Mouse (Mus musculus) cerebellum, adult 2 months (tissue): ENCODE results near the gene Zbtb7b. TPM values are rescaled to one million over a fixed set of nuclear protein-coding genes. Genes with fewer than 3 reads are reported as not detected.

Experiments used
- DNase-seq, 2 experiments: peaks; one replicate each; pipeline ENCODE4 v3.0.0; 2021
- H3K27ac ChIP-seq: fragments of 200-500 bp; 2 replicates; pipeline ENCODE4 v1.5.1; 2012; ENCODE audit warnings: low read length, control low read depth, inconsistent platforms; ENCODE audit not compliant: insufficient read depth
- H3K27me3 ChIP-seq: fragments of 200-500 bp; 2 replicates; pipeline ENCODE4 v1.6.1; 2012; ENCODE audit warnings: inconsistent platforms, mild to moderate bottlenecking, low read length, moderate library complexity; ENCODE audit not compliant: control insufficient read depth, insufficient read depth
- H3K4me1 ChIP-seq: fragments of 200-500 bp; 2 replicates; pipeline ENCODE4 v1.6.1; 2011; ENCODE audit warnings: low read length; ENCODE audit not compliant: control insufficient read depth, insufficient read depth
- H3K4me3 ChIP-seq: fragments of 200-500 bp; replicated peaks from 2 replicates; pipeline ENCODE3; 2011; ENCODE audit warnings: mild to moderate bottlenecking, low read depth, low read length, control low read depth; ENCODE audit not compliant: insufficient read depth
- CTCF ChIP-seq: fragments of 200-500 bp; IDR thresholded peaks from 2 replicates; pipeline ENCODE4 v1.5.1; 2011; ENCODE audit warnings: low read depth, mild to moderate bottlenecking, control low read depth, low read length, moderate library complexity, borderline replicate concordance; ENCODE audit not compliant: insufficient read depth
- POLR2A ChIP-seq: fragments of 200-500 bp; IDR thresholded peaks from 2 replicates; pipeline ENCODE4 v1.6.1; 2011; ENCODE audit warnings: low read length, control low read depth, borderline replicate concordance; ENCODE audit not compliant: insufficient read depth
- WGBS: fragments of 180-500 bp; shearing (Covaris S2); methylation state at CpG from one replicate; pipeline ENCODE4 v1.1.7; 2018; 5-methylcytosine and 5-hydroxymethylcytosine counted together
- polyA plus RNA-seq: library from polyadenylated mRNA; depleted of rRNA; stranded (reverse); fragments of >200 nt; gene quantifications from 2 replicates; pipeline ENCODE4 v1.2.3, GENCODE M21; 2012

Zbtb7b gene
- polyA plus RNA-seq, 1 experiment, result 43.3 TPM

DNA sequence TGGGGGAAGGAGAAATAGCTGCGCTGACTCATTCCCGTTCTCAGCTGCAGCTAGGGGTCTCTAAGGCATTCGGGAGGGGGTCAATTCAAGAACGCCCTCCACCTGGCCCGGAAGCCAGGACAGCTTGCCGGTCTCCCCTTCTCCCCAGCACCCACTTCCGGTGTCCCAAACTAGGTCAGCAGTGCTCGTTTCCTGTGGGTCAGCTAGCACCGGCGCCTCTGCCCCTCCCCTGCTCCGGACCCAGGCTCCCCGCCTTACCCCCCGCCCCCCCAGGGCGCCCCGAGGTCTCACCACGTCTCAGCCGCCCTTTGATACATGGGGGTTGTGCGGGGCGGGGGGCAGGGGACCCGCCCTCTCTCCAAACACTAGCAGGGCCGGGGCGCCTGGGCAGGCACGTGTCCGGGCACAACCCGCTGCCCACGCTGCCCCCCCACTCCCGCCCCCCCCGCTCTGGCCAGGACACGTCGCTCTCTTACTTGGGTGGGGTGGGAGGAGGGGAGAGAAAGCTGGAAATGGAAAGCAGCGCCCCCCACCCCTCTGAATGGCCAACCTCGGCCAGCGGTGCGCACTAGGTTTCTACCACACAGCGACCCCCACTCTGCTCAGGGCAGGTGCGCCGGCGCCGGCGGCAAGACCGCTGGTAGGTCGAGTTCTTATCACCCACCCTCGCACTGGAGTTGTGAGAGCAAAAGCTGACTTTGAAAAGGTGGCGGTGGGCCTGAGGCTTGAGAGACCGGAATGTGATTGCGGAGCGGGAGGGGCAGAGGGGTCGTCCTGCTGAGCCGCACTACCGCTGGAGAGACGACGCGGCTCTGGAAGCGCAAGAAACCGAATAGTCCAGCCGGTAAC is 2.7 kb downstream of the Zbtb7b start:
- WGBS, result 1% methylated on average over 56 of the region's 56 CpGs
- H3K27ac ChIP-seq, result peak overlapping the region; percentile 93
- peak overlapping the region; percentile 98 for H3K4me3 ChIP-seq
- H3K4me1 ChIP-seq, result peaks cover 26% of the 10 kb centered on the region
- TF ChIP-seq POLR2A (no peak), CTCF (no peak)
- no peaks in the 10 kb centered on the region for H3K27me3 ChIP-seq
- peak; percentile 71 to 73 for DNase-seq

DNA sequence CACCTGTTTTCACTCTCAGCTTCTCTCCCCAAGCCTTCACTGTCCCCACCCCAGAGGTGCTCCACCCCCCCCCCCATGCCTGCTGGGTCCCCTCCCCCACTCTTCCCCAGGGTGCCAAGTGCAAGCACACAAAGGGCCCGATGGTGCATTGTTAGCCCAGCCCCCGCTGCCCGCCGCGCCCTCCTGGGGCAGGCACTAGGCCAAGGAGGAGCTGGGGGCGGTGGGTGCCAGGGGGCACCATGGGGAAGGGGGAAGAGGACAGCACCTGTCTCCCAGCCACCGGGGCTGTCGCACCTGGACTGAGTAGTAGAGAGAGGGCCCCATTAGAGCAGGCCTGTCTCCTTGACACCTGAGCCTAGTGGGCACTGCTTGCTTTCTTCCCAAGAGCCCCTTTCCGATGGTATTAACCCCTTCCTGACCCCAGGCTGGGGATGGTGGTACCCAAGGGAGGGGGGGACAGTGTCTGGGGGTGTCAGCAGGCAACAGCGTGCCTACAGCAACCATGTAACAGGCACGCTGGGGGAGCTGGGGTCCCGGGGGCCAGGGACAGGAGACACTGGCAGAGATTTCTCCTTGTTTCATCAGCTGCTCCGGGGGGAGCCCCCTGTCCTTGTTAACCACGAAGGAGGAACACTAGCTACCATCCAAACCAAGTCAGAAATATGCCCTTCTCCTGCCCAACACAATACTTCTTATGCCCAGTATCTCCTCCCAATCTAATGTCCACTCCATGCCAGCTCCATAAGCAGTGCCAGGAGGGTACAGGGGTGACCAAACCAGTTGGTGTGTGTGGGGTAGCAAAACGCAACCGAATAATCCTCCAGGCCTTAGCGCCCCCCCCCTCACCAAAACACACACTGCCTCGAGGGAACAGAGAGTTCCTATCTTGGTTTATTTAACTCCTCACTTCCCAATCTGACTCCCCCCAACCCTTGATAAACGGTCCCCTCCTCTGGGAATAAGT is 3.6 kb downstream of the Zbtb7b start:
- whole genome bisulfite sequencing, result 5% methylated on average over 19 of the region's 19 CpGs
- no peak for TF ChIP-seq CTCF
- TF ChIP-seq POLR2A, result no peak

DNA sequence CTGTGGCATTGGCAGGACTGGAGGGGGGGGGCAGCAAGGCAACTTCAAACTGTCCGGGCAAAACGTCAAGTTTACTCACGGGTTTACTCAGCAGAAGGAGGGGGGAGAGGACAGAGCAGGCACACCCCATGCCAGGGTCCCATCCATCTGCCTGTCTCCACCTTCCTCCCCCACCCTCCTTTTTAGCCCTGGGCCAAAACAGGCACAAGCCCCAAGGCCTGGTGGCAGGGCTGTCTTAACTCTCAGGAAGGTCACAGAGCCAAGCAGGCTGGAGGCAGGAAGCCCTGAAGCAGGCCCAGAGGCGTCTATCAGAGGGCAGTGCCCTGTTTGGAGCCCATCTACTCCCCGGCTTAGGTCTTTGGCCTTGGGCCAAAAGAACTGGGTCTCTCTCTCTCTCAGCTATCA is 4.5 kb downstream of the Zbtb7b start:
- H3K27ac ChIP-seq, result peak overlapping the region; percentile 24; the same call in 1 of the 2 replicates
- H3K4me1 ChIP-seq, result peaks cover 26% of the 10 kb centered on the region
- peak; percentile 51 to 53 for DNase-seq
- no peak overlapping the region for H3K4me3 ChIP-seq
- 0% methylated on average over 5 of the region's 5 CpGs for WGBS
- no peaks in the 10 kb centered on the region for H3K27me3 ChIP-seq
- TF ChIP-seq CTCF (no peak), POLR2A (no peak)

More for the DNA sequence above, 3.6 kb downstream of the Zbtb7b start:
- peak; percentile 42 to 47 for DNase-seq
- Histone ChIP-seq H3K4me1 (peaks cover 26% of the 10 kb centered on the region), H3K27me3 (no peaks in the 10 kb centered on the region), H3K27ac (peak overlapping the region; percentile 70), H3K4me3 (peak overlapping the region; percentile 98)

DNA sequence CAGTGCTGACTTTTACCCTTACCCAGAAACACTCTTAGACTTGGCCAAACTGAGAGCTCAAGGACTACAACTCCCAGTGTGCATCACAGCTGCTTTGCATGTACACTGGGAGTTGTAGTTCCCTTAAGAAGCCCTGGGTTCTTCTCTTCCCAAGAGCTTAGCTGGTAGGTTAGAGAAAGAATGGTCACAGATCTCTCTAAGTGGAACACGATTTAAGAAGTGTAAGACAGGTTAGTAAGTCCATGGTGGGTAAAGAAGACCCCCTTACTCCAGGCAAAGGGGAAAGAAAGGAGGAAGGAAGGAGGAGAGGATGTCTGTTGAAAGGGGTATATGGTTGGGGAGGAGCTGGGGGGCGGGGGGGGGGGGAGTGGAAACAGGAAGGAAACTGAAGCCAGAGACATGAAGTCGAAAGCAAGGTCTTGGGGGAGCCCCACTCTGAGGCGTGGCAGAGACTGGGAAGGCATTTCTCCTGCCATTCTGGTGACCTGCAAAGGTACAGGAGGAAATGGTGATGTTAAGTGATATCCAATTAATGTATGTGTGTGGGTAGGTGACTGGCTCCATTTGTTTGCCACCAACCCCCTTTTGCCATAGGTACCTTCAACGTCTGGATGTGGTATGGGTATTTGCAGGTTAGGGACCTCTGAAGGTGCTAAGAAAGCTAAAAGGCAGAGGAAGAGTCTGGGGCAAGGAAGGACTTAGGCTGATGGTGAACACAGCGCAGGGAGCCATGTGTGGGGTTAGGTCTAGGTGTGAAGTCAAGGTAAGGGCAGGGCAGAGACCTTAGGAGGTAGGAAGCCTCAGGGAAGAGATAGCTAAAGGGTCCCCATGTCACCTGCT is 5.5 kb downstream of the Zbtb7b start:
- 66% methylated on average over 6 of the region's 6 CpGs for WGBS
- H3K4me3 ChIP-seq, result no peak overlapping the region
- no peak overlapping the region for H3K27ac ChIP-seq
- peak in 1 of 2 experiments; percentile 50 for DNase-seq
- H3K4me1 ChIP-seq, result peaks cover 32% of the 10 kb centered on the region
- H3K27me3 ChIP-seq, result no peaks in the 10 kb centered on the region
- TF ChIP-seq POLR2A, result no peak
- no peak for TF ChIP-seq CTCF

DNA sequence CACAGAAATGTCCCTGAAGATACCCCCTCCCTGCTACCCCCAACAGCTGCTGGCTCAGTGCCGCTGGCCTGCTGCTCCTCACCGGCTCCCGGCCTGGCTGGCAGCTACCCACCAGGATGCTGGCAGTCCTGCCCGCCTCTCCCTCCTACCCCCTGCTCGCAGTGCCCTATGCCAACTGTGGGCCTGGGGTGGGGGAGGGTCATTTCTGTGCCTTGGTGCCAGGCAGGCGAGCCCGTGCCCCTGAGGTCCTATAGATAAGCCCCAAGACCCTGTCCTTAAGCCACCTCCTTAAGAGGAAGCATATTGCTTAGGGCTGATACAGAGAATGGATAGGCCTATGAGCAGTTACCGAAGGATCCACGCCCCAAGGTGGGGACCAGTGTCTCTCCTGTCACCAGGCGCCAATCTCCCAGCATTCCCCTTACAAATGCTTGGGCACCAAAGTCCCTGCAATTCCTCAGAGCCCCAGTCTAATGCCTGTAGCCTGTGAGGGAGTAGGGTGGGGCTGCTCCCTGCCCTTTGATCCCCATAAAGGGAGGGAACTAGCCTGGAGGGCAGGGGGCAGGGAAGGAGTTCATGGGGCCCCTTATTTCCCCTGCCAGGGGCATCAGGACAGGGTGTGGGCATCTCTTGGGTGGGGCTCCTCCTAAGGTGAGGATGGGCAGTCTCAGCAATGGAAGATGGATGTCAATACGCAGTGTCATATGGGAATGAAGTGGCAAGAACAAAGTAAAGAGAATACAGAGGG is 6.3 kb downstream of the Zbtb7b start:
- 24% methylated on average over 11 of the region's 11 CpGs for WGBS
- Histone ChIP-seq H3K27me3 (no peaks in the 10 kb centered on the region), H3K4me3 (no peak overlapping the region), H3K4me1 (peaks cover 38% of the 10 kb centered on the region), H3K27ac (no peak overlapping the region)
- no peak for TF ChIP-seq CTCF
- TF ChIP-seq POLR2A, result no peak
- peak; percentile 57 for DNase-seq

DNA sequence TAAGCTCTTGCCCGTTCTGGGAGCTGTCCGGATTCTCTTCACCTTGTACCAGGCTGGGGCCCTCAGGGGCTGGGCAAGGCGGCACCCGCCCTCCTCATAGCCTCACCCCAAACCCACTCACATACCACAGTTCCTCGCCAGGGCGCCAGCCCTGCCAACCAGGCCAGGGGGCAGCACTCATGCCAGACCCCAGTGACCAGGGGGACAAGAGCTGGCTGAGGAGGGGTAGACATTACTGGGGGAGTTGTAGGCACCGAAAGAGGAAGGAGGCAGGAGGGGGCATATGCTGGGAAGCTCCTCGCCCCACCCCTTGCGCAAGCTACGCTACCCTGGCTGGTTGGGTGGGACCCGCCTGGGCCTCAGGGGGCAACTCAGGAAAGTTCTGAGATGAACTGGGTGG is 6.9 kb downstream of the Zbtb7b start:
- DNase-seq, result peak in 1 of 2 experiments; percentile 27
- Histone ChIP-seq H3K27me3 (no peaks in the 10 kb centered on the region), H3K4me3 (no peak overlapping the region), H3K4me1 (peaks cover 38% of the 10 kb centered on the region), H3K27ac (no peak overlapping the region)
- TF ChIP-seq CTCF (no peak), POLR2A (no peak)
- WGBS, result 65% methylated on average over 11 of the region's 11 CpGs
